Mouse (Mus musculus) forebrain, embryonic 16.5 days (tissue): Measurements from ENCODE around the gene Efcab14. TPM values are rescaled to one million over a fixed set of nuclear protein-coding genes. Genes with fewer than 3 reads are reported as not detected.

ENCODE experiments used
- ATAC-seq: fragments of 200-750 bp; cut with Nextera tagmentation; 2 replicates; pipeline ENCODE4 v1.8.0; 2017; ENCODE audit warnings: mild to moderate bottlenecking, moderate library complexity
- H3K27ac ChIP-seq: fragments of 300-500 bp; sonication (generic); 2 replicates; pipeline ENCODE4 v1.5.1; 2014; ENCODE audit warnings: low read length, control low read depth
- H3K27me3 ChIP-seq: fragments of 300-500 bp; sonication (generic); replicated peaks from 2 replicates; pipeline ENCODE4 v1.6.1; 2014; ENCODE audit warnings: low read length; ENCODE audit not compliant: control insufficient read depth, insufficient read depth
- H3K36me3 ChIP-seq: fragments of 300-500 bp; sonication (generic); 2 replicates; pipeline ENCODE4 v1.6.1; 2014; ENCODE audit not compliant: control insufficient read depth, insufficient read depth
- H3K4me1 ChIP-seq: fragments of 300-500 bp; sonication (generic); replicated peaks from 2 replicates; pipeline ENCODE4 v1.6.1; 2014; ENCODE audit warnings: low read length; ENCODE audit not compliant: control insufficient read depth, insufficient read depth
- H3K4me2 ChIP-seq: fragments of 300-500 bp; sonication (generic); 2 replicates; pipeline ENCODE4 v1.6.1; 2014; ENCODE audit warnings: mild to moderate bottlenecking, low read length, control low read depth
- H3K4me3 ChIP-seq: fragments of 300-500 bp; sonication (generic); replicated peaks from 2 replicates; pipeline ENCODE4 v1.5.1; 2014; ENCODE audit warnings: mild to moderate bottlenecking, low read length, control low read depth
- H3K9ac ChIP-seq: fragments of 300-500 bp; sonication (generic); replicated peaks from 2 replicates; pipeline ENCODE4 v1.6.1; 2014; ENCODE audit warnings: low read depth, low read length, control low read depth
- H3K9me3 ChIP-seq: fragments of 300-500 bp; sonication (generic); 2 replicates; pipeline ENCODE4 v1.6.1; 2016; ENCODE audit warnings: low read length; ENCODE audit not compliant: control insufficient read depth
- WGBS: fragments of 180-500 bp; shearing (Covaris S2); extraction: QIAGEN DNeasy Blood & Tissue Kit; methylation state at CpG from one replicate; pipeline ENCODE4 v1.1.7; 2014; 5-methylcytosine and 5-hydroxymethylcytosine counted together
- polyA plus RNA-seq: library from polyadenylated mRNA; unstranded; fragments of >200 nt; fragmentation: Nextera tagmentation; extraction: Ambion mirVana; gene quantifications from 2 replicates; pipeline ENCODE4 v1.2.1, GENCODE M21; 2015

The Efcab14 gene
- polyA plus RNA-seq: 18.1 and 20.7 TPM in 2 replicates

DNA sequence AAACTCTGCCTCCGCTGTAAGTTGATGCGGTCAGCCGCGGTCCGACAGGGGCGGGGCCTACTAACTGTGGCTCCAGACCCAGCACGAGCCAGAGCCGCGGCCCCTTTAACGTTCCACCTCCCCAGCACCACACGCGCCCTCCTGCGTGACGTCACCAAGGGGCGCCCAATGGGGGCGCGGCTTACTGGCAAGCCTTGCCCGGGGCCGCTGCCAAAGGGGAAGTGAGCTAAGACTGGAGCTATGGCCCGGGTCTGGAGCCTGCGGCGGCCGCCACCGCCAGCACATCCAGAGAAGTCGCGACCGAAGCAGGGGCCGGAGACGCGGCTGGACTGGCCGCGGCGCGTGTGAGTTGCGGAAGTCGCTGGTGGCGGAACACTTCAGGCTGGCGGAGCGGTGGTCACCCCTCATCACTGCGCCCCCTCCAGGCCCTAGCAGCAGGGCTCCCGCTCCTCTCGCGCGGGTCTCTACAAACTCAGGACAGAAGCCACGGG, at the start of gene Efcab14:
Gene Efcab14 (plus strand): TSS at position 194 of the 491 bp plus-strand sequence.
- ATAC-seq: peak; percentile 99
- Histone ChIP-seq H3K27ac (peak within 1 kb of the TSS; percentile 76), H3K27me3 (0 out of 2 replicates have a peak, but pooled peaks cover 2% of the 10 kb centered on the region), H3K4me2 (peak within 1 kb of the TSS; percentile 91), H3K36me3 (peaks cover 6% of the 10 kb centered on the region; the same call in 1 of the 2 replicates), H3K9ac (peak within 1 kb of the TSS; percentile 89), H3K4me3 (peak within 1 kb of the TSS; percentile 83), H3K9me3 (no peaks in the 10 kb centered on the region), H3K4me1 (peaks cover 16% of the 10 kb centered on the region)
- 0% methylated on average over 44 of the region's 45 CpGs for WGBS

DNA sequence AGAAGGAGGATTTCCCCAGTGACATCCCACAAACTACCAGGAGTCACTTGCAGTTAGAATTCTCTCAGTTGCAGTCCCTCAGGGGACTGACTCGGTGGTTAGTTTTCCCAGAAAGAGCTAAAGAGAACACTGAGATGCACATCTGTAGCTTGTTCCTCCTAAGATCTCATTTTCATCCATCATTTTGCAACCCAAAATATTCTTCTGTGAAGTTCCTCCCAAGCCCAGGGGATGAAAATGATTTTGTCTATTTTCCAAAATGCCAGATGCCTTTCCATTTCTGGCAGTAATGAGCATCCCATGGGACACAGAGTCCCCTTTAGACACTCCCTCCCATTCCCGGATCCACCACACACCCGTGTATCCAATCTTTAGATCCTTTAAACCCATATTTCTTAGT, 36.1 kb upstream of the Efcab14 start:
- Histone ChIP-seq H3K27me3 (no peaks in the 10 kb centered on the region), H3K9me3 (no peaks in the 10 kb centered on the region), H3K4me3 (no peak overlapping the region), H3K9ac (no peak overlapping the region), H3K36me3 (no peaks in the 10 kb centered on the region), H3K4me2 (no peak overlapping the region), H3K27ac (no peak overlapping the region), H3K4me1 (no peaks in the 10 kb centered on the region)
- no peak for ATAC-seq
- WGBS: 76% methylated on average over 3 of the region's 3 CpGs

- no peak for ATAC-seq
- WGBS: 90% methylated on average over 2 of the region's 2 CpGs
- no peaks in the 10 kb centered on the region for H3K9me3 ChIP-seq
- H3K27me3 ChIP-seq: no peaks in the 10 kb centered on the region
- H3K4me3 ChIP-seq: no peak overlapping the region
- no peaks in the 10 kb centered on the region for H3K4me1 ChIP-seq
- no peak overlapping the region for H3K9ac ChIP-seq
- no peak overlapping the region for H3K4me2 ChIP-seq
- H3K36me3 ChIP-seq: no peaks in the 10 kb centered on the region
- no peak overlapping the region for H3K27ac ChIP-seq
Measured at GRCm38 (mm10) chr4:115703927-115704505, 33.5 kb upstream of the Efcab14 start.

- H3K4me2 ChIP-seq: no peak overlapping the region
- WGBS: 73% methylated on average over 13 of the region's 13 CpGs
- no peaks in the 10 kb centered on the region for H3K36me3 ChIP-seq
- H3K4me3 ChIP-seq: no peak overlapping the region
- H3K4me1 ChIP-seq: no peaks in the 10 kb centered on the region
- no peak overlapping the region for H3K27ac ChIP-seq
- no peak overlapping the region for H3K9ac ChIP-seq
- ATAC-seq: no peak
- no peaks in the 10 kb centered on the region for H3K9me3 ChIP-seq
- no peaks in the 10 kb centered on the region for H3K27me3 ChIP-seq
Measured at GRCm38 (mm10) chr4:115708974-115709593, 28.5 kb upstream of the Efcab14 start.

DNA sequence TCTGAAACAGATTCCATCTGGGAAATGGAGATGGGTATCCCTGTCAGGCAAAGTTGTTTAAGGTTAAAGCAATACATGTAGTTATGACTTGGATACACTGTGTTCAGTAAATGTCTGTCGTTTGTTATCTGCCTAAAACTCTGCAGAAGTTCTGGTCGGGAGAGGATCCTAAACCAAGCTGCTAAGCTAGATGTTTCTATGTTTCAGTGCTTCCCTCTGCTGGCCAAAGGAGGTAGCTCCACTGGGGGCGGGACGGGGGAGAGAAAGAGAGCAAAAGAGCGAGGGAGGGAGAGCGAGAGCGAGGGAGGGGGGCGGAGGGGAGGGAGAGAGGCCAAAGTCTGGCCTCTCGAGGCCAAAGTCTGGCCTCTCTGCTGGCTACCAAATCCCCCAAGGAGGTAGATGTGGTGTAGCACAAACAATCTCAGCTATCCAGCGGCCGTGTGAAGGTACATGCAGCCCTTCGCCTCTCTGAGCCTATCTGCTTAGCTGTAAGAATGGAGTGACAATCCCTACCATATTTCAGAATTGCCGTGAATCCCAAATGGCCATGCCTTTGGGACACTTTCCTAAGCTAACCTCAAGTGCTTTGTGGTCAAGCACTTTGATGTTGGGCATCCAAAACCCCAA, 27.6 kb upstream of the Efcab14 start:
- Histone ChIP-seq H3K27me3 (no peaks in the 10 kb centered on the region), H3K36me3 (no peaks in the 10 kb centered on the region), H3K4me2 (peak overlapping the region; percentile 45), H3K4me3 (peak overlapping the region; percentile 23), H3K27ac (no peak overlapping the region), H3K4me1 (no peaks in the 10 kb centered on the region), H3K9ac (peak overlapping the region; percentile 45), H3K9me3 (no peaks in the 10 kb centered on the region)
- peak; percentile 77 for ATAC-seq
- 11% methylated on average over 12 of the region's 13 CpGs for WGBS

GRCm38 (mm10) chr4:115728721-115729120, 8.8 kb upstream of the Efcab14 start:
- WGBS: 14% methylated on average over 5 of the region's 5 CpGs
- no peak overlapping the region for H3K27ac ChIP-seq
- ATAC-seq: no peak
- H3K9me3 ChIP-seq: no peaks in the 10 kb centered on the region
- H3K4me2 ChIP-seq: no peak overlapping the region
- H3K27me3 ChIP-seq: 0 out of 2 replicates have a peak, but pooled peaks cover 8% of the 10 kb centered on the region
- no peak overlapping the region for H3K4me3 ChIP-seq
- H3K36me3 ChIP-seq: no peaks in the 10 kb centered on the region
- no peak overlapping the region for H3K9ac ChIP-seq
- no peaks in the 10 kb centered on the region for H3K4me1 ChIP-seq

DNA sequence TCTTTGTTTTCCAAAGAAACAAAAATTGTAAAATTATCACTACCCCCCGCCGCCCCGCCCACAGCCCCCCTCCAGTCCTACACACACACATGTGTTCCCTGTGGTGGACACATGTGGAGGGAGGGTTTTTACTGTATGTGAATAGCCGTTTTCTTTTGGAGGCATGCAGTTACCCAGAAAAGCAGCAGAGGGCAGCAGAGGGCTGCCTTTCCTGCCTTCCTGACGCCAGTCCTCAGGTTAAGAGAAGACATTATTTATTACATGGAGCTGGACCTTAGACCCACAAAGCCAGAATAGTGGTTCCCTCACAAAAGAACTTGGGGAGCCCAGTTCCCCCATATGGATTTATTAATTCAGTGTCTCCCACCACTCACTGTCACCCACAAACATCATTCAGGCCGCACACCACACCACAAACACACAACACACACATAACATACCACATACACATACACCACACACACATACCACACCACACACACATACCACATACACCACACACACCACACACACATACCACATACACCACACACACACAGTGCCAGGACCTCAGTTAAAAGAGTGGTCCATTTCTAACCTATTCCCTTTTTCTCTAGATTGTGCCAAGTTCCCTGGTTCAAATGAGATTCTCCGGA, 5.8 kb upstream of the Efcab14 start:
- Histone ChIP-seq H3K27me3 (0 out of 2 replicates have a peak, but pooled peaks cover 10% of the 10 kb centered on the region), H3K36me3 (no peaks in the 10 kb centered on the region), H3K27ac (no peak overlapping the region), H3K4me2 (no peak overlapping the region), H3K4me3 (no peak overlapping the region), H3K9ac (no peak overlapping the region), H3K4me1 (no peaks in the 10 kb centered on the region), H3K9me3 (no peaks in the 10 kb centered on the region)
- peak; percentile 83 for ATAC-seq
- 24% methylated on average over 7 of the region's 7 CpGs for whole genome bisulfite sequencing

GRCm38 (mm10) chr4:115732223-115732818, 5.2 kb upstream of the Efcab14 start:
- Histone ChIP-seq H3K9me3 (no peaks in the 10 kb centered on the region), H3K27me3 (0 out of 2 replicates have a peak, but pooled peaks cover 5% of the 10 kb centered on the region), H3K36me3 (no peaks in the 10 kb centered on the region), H3K4me1 (no peaks in the 10 kb centered on the region), H3K9ac (no peak overlapping the region), H3K27ac (no peak overlapping the region), H3K4me3 (no peak overlapping the region), H3K4me2 (no peak overlapping the region)
- WGBS: 68% methylated on average over 3 of the region's 3 CpGs
- no peak for ATAC-seq

DNA sequence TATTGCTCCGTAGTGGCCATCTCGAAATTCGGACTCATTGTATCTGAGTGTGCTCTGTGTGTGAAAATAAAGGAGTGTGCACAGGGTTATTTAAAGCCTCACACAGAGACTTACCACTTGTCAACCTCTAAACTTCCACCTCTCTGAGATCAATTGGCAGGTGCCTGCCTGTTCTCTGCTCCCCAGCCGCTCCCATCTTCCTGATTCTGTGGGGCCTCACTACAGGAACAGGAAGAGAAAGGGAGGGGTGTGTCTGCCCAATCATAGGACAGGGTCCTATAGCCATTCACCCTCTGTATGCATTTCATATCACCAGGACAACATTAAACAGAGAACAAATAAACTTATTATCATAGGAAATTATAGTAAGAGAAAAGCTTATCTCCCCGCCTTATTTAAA, 3.8 kb upstream of the Efcab14 start:
- peaks cover 7% of the 10 kb centered on the region for H3K4me1 ChIP-seq
- H3K9ac ChIP-seq: no peak overlapping the region
- H3K4me2 ChIP-seq: no peak overlapping the region
- H3K27ac ChIP-seq: no peak overlapping the region
- no peaks in the 10 kb centered on the region for H3K9me3 ChIP-seq
- 0 out of 2 replicates have a peak, but pooled peaks cover 5% of the 10 kb centered on the region for H3K27me3 ChIP-seq
- no peak overlapping the region for H3K4me3 ChIP-seq
- H3K36me3 ChIP-seq: no peaks in the 10 kb centered on the region
- 77% methylated on average over 5 of the region's 5 CpGs for WGBS
- ATAC-seq: no peak
